Mouse (Mus musculus) cerebellum, postnatal 36 days (tissue): ENCODE measurements around the gene Gm48552.
A peak's percentile ranks its signal among the peaks of the same experiment; 100 is the strongest.

Source experiments
- DNase-seq, 2 experiments: peaks; one replicate each; pipeline ENCODE4 v3.0.0; 2021 to 2022; ENCODE audit warnings: mixed read lengths in 2 of 2

Gm48552 gene

GRCm38 (mm10) chr10:81389373-81389772, 568 bp downstream of the Gm48552 start:
- no peak for DNase-seq

- peak; percentile 78 to 82 for DNase-seq
These were observed 1.2 kb downstream of the Gm48552 start for GRCm38 (mm10) chr10:81389801-81390677.

GRCm38 (mm10) chr10:81390678-81390965, 1.8 kb downstream of the Gm48552 start:
- no peak for DNase-seq

DNA sequence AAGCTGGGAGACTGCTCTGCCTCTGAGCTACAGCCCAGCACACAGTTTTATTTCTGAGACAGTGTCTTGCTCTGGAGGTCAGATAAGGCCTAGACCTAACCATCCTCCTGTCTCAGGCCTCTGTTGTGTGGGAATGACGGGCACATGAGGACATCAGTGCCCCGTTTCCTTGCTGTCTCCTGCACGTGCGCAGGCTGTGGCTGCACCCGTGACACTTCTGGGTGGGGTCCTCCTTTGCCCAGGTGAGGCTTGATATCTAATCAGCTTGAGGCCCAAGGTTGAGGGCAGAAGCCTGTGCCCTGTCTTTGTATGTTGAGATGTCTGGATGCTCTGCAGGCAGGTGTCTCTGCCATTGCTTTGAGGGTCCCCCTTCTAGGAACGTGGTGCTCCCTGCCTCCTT, 3.5 kb downstream of the Gm48552 start:
- no peak for DNase-seq

DNA sequence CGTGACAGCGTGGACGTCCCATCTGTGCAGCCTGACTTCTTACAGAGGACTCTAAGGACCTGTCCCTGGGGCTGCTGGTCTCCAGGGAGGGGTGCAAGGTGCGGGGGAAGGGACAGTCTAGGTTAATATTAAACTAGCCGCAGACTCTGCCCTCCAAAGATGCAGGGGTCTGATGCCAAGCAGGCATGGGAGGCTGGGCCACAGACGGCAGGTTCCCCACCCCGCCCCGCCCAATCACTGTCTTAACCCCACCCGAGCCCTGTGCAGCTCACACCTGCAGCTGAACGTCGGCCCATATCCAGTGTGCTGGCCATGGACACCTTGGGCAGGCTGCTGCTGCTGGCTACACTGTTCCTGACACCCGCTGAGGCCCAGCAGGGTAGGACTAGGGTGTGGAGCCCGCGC, 4.0 kb downstream of the Gm48552 start, which contains the start of gene Smim24:
Gene Smim24 (plus strand): TSS at position 271 of the 405 bp plus-strand sequence.
- DNase-seq = no peak

DNA sequence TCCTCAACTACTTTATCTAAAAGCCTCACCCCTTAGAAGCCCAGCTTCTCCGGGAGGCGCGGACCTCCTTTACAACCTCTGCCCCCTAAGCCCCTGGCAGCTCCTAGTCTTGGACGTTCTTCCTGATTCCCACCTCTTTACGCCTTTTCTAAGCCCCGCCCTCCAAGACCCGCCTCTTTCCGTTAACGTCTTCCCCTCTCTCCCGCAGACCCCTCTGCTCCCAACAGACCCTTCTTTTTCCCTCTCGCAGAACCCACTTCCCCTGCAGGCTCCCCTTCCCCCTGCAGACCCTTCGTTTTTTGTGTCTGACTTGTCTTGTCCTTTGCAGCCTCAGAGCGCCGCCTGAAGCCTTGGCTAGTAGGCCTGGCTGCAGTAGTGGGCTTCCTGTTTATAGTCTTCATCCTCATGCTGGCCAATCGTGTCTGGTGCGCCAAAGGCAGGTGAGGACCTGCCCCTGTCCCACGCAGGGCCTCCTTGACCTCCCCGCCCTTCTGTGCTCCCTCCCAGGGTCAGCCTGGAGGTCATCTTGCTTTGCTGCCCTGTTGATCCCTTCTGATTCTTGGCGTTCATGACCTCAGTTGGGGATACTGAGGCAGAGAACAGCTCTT, 4.8 kb downstream of the Gm48552 start:
- DNase-seq = no peak

DNA sequence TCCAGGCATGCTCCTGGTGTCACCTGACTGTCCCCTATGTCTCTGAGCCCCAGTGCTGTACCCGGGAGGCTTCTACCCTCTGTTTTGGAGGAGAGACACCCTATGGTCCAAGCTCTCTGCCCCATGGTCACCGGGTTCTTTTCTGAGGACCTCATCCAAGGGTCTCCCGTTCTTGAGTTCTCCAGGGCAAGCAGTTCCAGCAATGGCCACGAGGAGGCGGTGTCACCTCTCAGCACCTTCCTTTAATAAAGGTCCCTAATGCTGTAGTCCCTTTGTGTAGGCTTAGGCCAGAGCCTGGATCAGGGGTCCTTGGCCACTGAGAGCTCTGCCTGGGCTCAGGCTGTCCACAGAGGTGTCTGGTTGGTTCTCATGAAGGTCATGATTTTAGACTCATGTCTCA, 6.3 kb downstream of the Gm48552 start:
- DNase-seq = peak; percentile 78 to 81

DNA sequence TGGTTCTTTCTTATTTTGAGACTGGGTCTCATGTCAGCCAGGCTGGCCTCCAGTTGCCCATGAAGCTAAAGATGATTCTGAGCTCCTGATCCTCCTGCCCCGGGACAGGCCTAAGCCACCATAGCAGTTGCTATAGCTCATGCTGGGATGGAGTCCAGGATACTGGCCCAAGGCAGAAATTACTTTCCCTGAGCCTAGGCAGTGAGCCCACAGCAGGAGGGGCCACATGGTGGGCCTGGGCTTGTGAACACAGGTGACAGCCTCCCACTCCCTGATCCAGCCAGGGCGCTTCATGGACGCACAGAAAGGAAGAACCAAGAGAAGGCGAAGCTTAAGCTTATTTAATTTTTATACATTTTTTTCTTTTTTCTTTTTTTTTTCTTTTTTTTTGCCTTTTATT, 7.1 kb downstream of the Gm48552 start:
- DNase-seq = no peak

DNA sequence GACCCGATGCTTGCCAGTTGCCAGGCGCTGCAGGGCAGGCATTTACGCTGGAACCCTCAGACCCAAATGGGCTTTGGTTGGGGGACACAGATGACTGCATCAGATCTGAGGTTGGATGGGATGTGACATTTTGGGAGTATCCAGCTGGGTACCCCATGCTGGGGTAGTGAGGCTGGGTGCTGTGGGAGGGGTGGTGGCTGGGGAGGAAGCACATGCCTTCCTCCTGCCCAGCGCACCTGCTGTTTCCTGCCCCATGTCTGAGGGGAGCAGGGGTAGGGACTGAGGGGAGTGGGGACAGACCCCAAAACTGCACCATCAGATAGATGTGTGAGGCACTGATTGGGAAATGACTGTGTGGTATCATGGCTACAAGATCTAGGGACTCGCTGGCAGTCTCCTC, 7.9 kb downstream of the Gm48552 start:
- DNase-seq = no peak

- no peak for DNase-seq
These were observed 10.5 kb downstream of the Gm48552 start for GRCm38 (mm10) chr10:81399296-81399695.

DNA sequence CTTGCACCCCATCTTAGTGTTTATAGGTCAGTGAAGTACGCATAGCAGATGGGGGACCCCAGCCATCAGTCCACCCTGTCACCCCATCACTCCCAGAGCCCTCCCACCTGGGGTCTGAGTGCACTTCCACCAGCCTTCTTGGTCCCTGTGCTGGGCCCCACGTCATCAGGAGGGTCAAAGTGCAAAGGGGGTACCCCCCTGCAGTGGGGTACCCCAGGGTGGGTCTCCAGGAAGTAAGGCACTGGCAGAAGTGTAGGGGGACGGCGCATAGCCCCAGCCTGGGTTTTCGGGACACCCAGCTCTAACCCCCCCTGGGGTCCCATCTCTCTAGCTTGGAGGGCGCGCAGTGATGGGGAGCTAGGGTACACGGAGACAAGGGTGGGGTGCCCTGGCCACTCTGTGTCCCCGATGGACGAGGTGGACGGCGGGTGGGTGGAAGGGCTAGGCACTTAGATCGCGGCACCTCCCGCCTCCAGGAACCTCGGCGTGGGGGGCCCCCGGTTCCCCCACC, 11.0 kb downstream of the Gm48552 start:
- DNase-seq = no peak

GRCm38 (mm10) chr10:81400371-81401204, 11.8 kb downstream of the Gm48552 start:
- DNase-seq = peak; percentile 89 to 90

GRCm38 (mm10) chr10:81401205-81401520, 12.4 kb downstream of the Gm48552 start:
- no peak for DNase-seq

DNA sequence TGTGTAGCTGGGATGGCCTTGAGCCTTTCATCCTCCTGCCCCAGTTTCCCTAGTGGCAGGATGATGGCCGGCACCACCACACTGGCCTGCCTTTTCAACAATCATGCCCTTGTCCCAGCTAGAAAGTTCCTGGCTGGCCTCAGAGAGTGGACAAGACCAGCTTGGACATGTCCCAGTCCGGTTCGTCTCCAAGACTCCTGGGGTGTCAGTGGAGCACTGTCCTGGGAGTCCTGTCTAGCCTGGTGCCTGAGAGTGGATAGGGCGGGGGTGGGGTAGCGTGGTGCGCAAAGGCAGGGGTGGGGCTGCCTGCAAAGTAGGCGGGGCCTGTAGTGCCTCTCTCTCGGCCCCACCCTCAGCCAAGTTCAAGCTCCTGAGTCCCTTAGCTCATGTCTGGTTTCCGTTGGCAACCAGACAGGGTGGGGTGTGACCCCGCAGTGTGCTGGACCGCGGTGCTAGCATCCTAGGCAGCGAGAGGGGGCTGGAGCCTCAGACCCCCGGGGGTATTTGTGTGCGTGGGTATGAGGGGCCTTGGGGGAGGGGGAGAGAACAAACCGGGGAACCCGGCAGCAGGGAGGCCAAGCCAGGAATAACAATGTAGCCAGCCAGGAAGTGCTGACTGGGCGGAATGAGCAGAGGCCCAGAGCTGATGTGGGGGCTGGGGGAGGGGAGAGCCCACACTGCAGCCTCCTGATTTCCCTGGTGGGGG, 12.9 kb downstream of the Gm48552 start:
- peak; percentile 52 to 65 for DNase-seq

DNA sequence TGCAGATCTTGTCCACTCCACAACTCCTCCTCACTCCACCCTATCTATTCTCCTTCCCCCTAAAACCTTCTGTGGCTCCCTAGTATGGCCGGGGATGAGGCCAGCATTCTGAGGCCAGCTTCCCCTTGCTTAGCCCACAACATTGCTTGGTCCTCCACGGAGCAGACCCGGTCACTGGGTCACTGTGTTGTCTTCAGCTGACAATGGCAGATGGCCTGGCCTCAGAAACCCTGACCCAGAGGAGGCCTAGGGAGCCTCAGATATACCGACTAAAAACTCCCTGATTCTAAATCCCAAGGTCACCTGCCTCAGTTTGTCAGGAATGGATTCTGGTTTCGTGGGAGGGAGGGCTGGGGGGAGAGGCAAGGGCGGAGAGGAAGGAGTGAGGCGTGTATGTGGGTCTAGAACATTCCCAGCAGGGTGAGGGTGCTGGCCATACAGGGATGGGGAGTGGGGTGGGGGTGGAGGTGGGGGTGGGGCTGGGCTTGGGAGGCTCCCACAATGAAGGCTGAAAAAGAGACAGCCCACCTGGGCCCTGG, 13.5 kb downstream of the Gm48552 start:
- DNase-seq = peak in 1 of 2 experiments; percentile 51

GRCm38 (mm10) chr10:81403511-81403910, 14.7 kb downstream of the Gm48552 start:
- no peak for DNase-seq

- no peak for DNase-seq
These were observed 15.3 kb downstream of the Gm48552 start for GRCm38 (mm10) chr10:81404082-81404481.

DNA sequence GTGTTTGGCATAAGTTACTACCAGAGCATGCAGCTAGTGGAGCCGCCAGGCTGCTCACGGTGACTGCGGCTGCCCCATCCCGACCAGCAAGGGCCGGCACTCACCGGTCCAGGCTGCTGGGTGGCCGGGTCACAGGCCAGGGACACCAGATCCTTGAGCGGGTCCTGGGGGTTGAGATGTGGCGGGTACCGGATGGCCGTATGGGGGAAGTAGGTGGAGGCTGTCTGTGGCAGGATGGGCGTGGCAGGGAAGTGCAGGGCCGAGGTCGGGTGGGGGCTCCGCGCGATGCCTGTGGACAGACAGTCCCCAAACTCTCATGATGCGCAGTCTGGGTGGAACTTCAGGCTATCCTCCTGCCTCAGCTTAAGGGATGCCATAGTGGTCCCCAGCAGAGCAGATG, 15.9 kb downstream of the Gm48552 start:
- DNase-seq = peak in 1 of 2 experiments; percentile 8

DNA sequence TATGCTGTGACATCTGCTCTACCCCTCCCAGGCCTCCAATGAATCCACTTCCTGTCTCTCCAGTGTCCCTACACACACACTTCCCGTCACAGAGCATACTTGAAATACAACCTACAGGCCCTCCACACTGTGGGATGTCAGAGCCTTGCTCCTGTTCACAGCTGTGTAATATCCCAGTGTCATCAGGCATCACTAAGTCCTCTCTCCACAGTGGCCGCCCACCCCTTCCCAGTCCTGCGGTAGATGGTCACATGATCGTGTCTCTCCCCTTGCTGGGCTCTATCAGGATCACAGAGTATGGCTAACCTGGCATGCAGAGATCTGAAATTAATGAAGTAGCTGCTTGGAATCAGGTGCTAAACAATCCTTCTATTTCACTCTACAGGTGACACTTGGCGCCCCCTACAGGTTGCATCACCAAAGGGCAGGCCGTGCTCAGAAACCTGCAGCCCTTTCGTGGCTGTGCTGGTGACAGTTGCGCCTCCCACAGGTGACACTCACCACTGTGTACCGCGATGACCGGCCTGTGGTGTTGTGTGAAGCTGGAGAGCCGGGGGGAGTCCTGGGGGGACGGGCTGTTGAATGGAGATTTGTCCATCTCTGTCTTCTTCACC, 16.9 kb downstream of the Gm48552 start:
- peak; percentile 87 to 89 for DNase-seq

DNA sequence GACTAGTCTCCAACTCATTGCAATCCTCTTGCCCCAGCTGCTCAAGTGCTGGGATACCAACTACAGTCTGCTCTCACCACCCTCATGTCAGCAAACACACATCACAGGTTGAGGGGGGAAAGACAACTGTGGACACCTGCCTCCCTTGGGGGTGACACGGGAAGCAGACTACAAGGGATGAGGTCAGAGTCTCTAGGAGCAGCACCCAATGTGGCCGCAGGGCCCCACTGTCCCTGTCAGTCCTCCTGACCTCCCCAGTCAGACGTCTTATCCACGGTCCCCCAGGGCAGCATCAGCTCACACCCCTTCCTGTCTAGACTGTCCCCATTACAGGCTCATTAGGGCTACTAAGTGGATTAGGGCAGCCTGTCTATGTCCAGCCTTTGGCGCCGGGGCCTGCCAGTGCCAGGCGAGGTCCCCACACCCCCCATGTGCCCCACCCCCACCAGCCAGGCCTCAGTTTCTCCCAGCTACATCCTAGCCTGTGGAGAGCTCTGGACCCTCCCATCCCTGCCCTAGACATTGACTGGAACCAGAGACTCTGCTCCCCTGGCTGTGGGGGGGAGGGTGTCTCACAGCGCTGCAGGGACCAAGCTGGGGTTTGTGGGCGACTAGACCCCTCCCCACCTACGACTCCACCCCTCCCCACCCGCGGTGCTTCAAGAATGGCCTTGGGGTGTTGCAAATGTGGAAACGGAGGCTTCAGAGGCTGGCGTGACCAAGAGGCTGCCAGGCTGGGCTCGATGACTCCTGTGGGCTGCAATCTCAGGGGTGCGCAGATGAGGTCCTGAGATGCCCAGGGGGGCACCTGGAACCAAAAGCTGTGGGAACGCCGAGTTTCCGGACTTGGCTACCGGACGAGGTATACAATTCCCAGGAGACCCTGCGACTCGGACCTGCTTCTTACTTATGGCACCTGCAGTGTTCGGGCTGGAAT, 18.0 kb downstream of the Gm48552 start:
- no peak for DNase-seq
